Mouse (Mus musculus): ENCODE data around the gene Ergic1.

GRCm38 (mm10) chr17:26534695-26535094, 26.6 kb upstream of the Ergic1 start:
- TF ChIP-seq CTCF (IDR thresholded peaks at IDR 0.05; ENCODE audit: borderline replicate concordance, extremely low read depth, insufficient read depth, insufficient read length) (no peak), POLR2A (IDR thresholded peaks at IDR 0.05; ENCODE audit: borderline replicate concordance, extremely low read depth, insufficient read depth, insufficient read length, poor library complexity, severe bottlenecking) (no peak)

Measured in brain, embryonic 14.5 days (tissue).